Mouse (Mus musculus): ENCODE results near the gene Cyp4f39.
"Not testable (repeated sequence)": the region's sequence is repeated elsewhere in the genome, so short reads cannot be mapped to it uniquely, and the experiment has no call there.

DNA sequence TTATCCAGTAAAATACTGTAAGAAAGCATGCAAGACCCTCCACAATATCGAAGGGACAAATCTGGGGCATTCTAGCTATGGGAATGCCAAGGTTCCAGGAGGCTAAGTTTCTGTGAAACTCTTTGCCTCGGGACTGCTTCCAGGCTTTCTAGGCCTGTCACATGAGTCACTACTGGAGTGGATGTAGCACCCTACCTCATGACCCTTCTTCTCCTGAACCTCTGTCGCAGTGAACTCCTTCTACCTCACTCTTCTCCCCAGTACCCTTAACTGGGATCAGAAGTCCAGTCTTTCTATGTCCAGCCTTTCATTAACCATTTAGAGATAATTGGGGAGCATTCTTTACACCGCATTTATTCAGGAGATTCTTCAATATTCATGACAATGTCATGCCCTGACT lies 48.0 kb downstream of the Cyp4f39 start:
- TF ChIP-seq CTCF (IDR thresholded peaks at IDR 0.05; ENCODE audit: low read depth); EP300 (optimal IDR thresholded peaks at IDR 0.05): not testable (repeated sequence)

Measured in stomach, postnatal 0 days (tissue).